Mouse (Mus musculus): ENCODE data around the gene Selenok.

DNA sequence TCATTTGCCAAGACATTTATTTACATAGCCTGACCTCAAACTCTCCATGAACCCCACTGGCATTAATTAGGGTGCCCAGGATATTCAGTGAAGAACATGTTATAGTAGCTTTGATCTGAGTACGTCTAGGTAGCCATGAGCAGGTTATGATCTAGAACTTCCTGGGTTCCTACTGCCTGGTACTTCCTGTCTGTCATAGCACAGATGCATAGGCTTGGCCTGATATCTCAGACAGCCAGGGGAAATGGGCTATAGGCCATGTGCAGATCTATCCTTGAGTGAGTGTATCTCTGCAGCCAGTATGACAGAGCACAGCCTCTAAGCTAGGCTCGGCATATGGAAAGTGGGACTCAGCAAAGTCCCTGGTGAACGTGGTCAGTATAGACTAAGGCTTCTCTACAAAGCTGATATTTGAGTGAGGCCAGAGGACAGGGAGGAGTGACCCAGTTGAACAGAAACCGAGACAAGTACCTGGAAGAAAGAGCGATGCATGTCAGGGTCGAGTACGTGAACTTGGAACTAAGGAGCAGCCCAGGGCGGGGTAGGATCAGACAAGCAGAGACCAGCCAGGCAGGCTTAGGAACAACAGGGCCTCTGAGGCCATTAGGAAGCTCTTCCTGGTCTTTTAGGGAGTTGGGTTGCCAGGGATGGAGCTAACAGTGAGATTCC, 49.8 kb downstream of the Selenok start:
- TF ChIP-seq CTCF (IDR thresholded peaks at IDR 0.05; ENCODE audit: low read depth, low read length) (no peak), EP300 (IDR thresholded peaks at IDR 0.05; ENCODE audit: insufficient read depth, low read depth, low read length) (no peak), POLR2A (IDR thresholded peaks at IDR 0.05; ENCODE audit: insufficient read depth, low read length) (no peak)
